Mouse (Mus musculus): ENCODE results near the gene Hist2h4.

Gene Hist2h4

GRCm38 (mm10) chr3:96245003-96245886, 17.9 kb downstream of the Hist2h4 start, which contains the start of gene Hist2h2aa1:
TSS of gene Hist2h2aa1 (plus strand) at chr3:96245497.
- DNase-seq (ENCODE audit: low spot score), result peak; percentile 76

GRCm38 (mm10) chr3:96243921-96244572, 19.1 kb downstream of the Hist2h4 start:
- DNase-seq (ENCODE audit: low spot score), result no peak

GRCm38 (mm10) chr3:96240799-96241197, 22.3 kb downstream of the Hist2h4 start:
- DNase-seq (ENCODE audit: low spot score), result no peak

GRCm38 (mm10) chr3:96239949-96240798, 22.9 kb downstream of the Hist2h4 start, which contains the start of gene Hist2h2aa2:
TSS of gene Hist2h2aa2 (minus strand) at chr3:96240276.
- peak; percentile 93 for DNase-seq (ENCODE audit: low spot score)

GRCm38 (mm10) chr3:96238954-96239793, 23.9 kb downstream of the Hist2h4 start, which contains the start of gene Hist2h3c2:
TSS of gene Hist2h3c2 (minus strand) at chr3:96239127.
- DNase-seq (ENCODE audit: low spot score), result peak; percentile 62

- no peak for DNase-seq (ENCODE audit: low spot score)
Measured at GRCm38 (mm10) chr3:96237904-96238511, 25.1 kb downstream of the Hist2h4 start.

GRCm38 (mm10) chr3:96237335-96237903, 25.7 kb downstream of the Hist2h4 start:
- DNase-seq (ENCODE audit: low spot score), result no peak

GRCm38 (mm10) chr3:96236834-96237334, 26.2 kb downstream of the Hist2h4 start:
- DNase-seq (ENCODE audit: low spot score), result no peak

GRCm38 (mm10) chr3:96235836-96236235, 27.3 kb downstream of the Hist2h4 start:
- no peak for DNase-seq (ENCODE audit: low spot score)

- DNase-seq (ENCODE audit: low spot score), result no peak
Measured at GRCm38 (mm10) chr3:96234914-96235313, 28.2 kb downstream of the Hist2h4 start.

- DNase-seq (ENCODE audit: low spot score), result no peak
Measured at GRCm38 (mm10) chr3:96231758-96232120, 31.4 kb downstream of the Hist2h4 start.

GRCm38 (mm10) chr3:96230910-96231757, 32.0 kb downstream of the Hist2h4 start:
- no peak for DNase-seq (ENCODE audit: low spot score)

- DNase-seq (ENCODE audit: low spot score), result no peak
Measured at GRCm38 (mm10) chr3:96230404-96230803, 32.7 kb downstream of the Hist2h4 start.

- DNase-seq (ENCODE audit: low spot score), result no peak
Measured at GRCm38 (mm10) chr3:96228828-96229227, 34.3 kb downstream of the Hist2h4 start.

- DNase-seq (ENCODE audit: low spot score), result no peak
Measured at GRCm38 (mm10) chr3:96226695-96227648, 36.1 kb downstream of the Hist2h4 start.

GRCm38 (mm10) chr3:96225421-96225820, 37.7 kb downstream of the Hist2h4 start:
- DNase-seq (ENCODE audit: low spot score), result no peak

GRCm38 (mm10) chr3:96222774-96223173, 40.3 kb downstream of the Hist2h4 start:
- no peak for DNase-seq (ENCODE audit: low spot score)

GRCm38 (mm10) chr3:96221640-96222038, 41.5 kb downstream of the Hist2h4 start:
- no peak for DNase-seq (ENCODE audit: low spot score)

All from ovary, adult 18-20 months (tissue).